Mouse (Mus musculus): Measurements from ENCODE around the gene Aarsd1. TPM values are rescaled to one million over a fixed set of nuclear protein-coding genes. Genes with fewer than 3 reads are reported as not detected.

Aarsd1 gene
- 26.8 TPM for polyA plus RNA-seq (2014; fragmentation: Illumina TruSeq; extraction: RNeasy Lipid Tissue Mini Kit (QIAGEN cat#74804); ENCODE audit: insufficient read depth, low read depth, low replicate concordance)

GRCm38 (mm10) chr11:101417101-101417855 lies at the start of gene Aarsd1:
Aarsd1 (minus strand) TSS chr11:101417615.

DNA sequence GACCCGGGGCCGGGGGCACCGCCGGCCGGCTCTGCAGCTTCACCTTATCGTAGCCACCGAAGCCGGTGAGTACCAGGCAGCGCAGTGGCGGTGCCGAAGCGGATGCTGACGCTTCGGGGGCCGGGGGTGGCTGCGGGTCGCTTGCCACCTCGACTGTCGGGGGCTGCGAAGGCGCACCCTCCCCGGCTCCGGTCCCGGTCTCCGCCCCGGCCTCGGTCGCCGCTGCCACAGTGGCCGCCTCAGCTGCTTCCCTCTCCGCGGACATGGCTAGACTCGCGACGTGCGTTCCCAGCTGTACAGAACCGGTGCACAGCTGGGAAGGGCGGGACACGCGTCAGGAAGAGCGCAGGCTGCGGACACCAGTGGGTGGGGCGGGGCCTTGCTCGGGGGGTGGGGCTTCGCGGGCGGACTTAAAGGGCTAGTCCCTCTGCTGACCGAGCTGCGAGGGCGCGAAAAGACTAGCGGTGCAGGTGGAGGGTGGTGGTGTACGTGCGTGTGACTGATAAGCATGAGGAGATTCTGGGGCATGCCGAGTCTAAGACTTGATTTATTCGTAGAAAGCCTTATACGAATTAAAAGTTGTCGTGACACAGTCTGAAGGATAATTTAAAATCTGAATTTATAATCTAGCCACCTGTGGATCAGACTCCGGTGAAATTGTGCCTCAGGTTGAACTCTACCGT lies 48.6 kb upstream of the Aarsd1 start, which contains the start of gene Vat1:
Gene Vat1 (minus strand): TSS at position 362 of the 683 bp plus-strand sequence.

DNA sequence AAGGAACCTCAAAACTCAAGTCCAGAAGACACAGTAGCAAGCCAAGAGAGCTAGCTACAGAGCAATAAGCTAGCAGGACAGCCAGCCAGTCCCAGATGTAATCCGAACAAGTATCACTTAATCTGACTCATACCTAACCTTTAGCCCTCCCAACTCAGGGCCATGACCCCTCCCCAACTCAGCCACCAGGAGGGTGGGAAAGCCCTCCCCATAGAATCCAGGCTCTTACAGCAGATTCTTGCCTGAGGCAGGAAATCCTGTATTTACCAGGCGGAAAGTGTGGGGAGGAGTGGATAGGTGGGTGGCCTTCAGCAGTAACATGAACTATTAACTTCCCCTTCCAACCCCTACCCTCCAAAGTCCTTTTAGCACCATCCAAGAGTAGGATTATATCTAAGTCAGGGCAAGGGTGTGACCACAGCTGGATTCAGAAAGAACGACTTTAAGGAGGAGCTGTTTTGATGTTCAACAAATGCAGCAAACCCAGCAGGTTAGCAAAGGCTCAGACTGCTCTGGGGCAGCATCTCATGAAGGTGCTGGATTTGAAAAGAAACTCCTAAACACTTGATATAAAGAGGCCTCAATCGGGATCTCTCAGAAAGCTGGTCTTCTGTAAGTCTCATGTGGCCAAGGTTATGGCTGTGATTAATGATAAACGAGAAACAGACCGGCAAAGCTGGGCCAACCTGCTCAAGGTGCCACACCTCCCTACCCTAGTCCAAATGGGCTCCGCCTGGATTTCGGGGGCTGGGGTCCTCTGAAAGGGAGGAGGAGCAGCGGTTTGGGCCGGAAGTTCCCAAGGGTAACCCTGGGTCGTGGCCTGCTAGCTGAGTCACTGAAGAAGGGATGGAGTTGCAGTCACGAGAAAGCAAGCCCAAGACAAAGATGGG lies 47.0 kb upstream of the Aarsd1 start, which contains the start of gene Rnd2:
Gene Rnd2 (plus strand): TSS at position 789 of the 890 bp plus-strand sequence.

GRCm38 (mm10) chr11:101448274-101448746 lies 30.9 kb upstream of the Aarsd1 start, which contains the start of gene Ifi35:
Ifi35 (plus strand) TSS chr11:101448407.

DNA sequence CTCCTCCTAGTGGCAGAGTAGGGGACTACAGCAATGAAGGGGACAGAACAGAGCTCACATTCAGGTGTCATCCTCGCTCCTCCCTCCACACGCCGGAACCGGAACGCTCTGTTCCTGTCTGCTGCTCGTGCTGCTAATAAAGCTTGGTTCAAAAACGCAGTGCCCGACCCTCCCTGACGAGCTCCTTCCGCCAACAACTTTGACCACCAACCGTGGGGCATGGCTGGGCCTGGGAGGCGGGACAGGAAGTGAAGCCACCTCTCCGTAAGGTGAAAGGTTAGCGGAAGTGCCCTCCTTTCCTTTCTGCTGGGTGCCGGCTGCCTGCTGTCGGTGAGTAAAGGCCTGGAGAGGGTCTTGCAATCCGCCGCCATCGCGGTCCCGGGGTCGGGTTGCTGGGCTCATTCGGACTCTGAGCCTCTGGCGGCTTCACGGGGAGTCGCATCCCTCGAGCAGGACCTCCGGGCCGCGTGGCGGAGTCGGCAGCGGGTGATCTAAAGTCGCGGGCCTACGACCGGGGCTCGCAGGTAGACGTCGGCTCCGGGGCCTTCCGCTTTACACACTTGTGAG lies 24.8 kb upstream of the Aarsd1 start, which contains the start of gene Rpl27:
Gene Rpl27 (plus strand): TSS at position 172 of the 567 bp plus-strand sequence.

GRCm38 (mm10) chr11:101424925-101425813 lies 7.8 kb upstream of the Aarsd1 start, which contains the start of the genes Rundc1 and Ptges3l:
Rundc1 (plus strand) TSS chr11:101425085.
Ptges3l (minus strand) TSS chr11:101425333.

GRCm38 (mm10) chr11:101424105-101424851 lies 6.9 kb upstream of the Aarsd1 start, which contains the start of gene Gm27029:
Gm27029 (minus strand) TSS chr11:101424796.

GRCm38 (mm10) chr11:101367326-101367935 lies 50.0 kb downstream of the Aarsd1 start, which contains the start of gene G6pc:
G6pc (plus strand) TSS chr11:101367561.

Other genes starting within 250 kb of the Aarsd1 start
- 0.62 TPM for gene Cntnap1, start 247.1 kb downstream of the Aarsd1 start, polyA plus RNA-seq (2014; fragmentation: Illumina TruSeq; extraction: RNeasy Lipid Tissue Mini Kit (QIAGEN cat#74804); ENCODE audit: insufficient read depth, low read depth, low replicate concordance)
- gene Plekhh3, start 246.3 kb downstream of the Aarsd1 start, polyA plus RNA-seq (2014; fragmentation: Illumina TruSeq; extraction: RNeasy Lipid Tissue Mini Kit (QIAGEN cat#74804); ENCODE audit: insufficient read depth, low read depth, low replicate concordance): 10.0 TPM
- 0.13 TPM for gene Ccr10, start 242.2 kb downstream of the Aarsd1 start, polyA plus RNA-seq (2014; fragmentation: Illumina TruSeq; extraction: RNeasy Lipid Tissue Mini Kit (QIAGEN cat#74804); ENCODE audit: insufficient read depth, low read depth, low replicate concordance)
- gene Ezh1, start 191.2 kb downstream of the Aarsd1 start, polyA plus RNA-seq (2014; fragmentation: Illumina TruSeq; extraction: RNeasy Lipid Tissue Mini Kit (QIAGEN cat#74804); ENCODE audit: insufficient read depth, low read depth, low replicate concordance): 23.4 TPM
- 682 TPM for gene Ramp2, start 171.6 kb downstream of the Aarsd1 start, polyA plus RNA-seq (2014; fragmentation: Illumina TruSeq; extraction: RNeasy Lipid Tissue Mini Kit (QIAGEN cat#74804); ENCODE audit: insufficient read depth, low read depth, low replicate concordance)
- 121 TPM for gene Vps25, start 163.9 kb downstream of the Aarsd1 start, polyA plus RNA-seq (2014; fragmentation: Illumina TruSeq; extraction: RNeasy Lipid Tissue Mini Kit (QIAGEN cat#74804); ENCODE audit: insufficient read depth, low read depth, low replicate concordance)
- 9.4 TPM for gene Wnk4, start 157.0 kb downstream of the Aarsd1 start, polyA plus RNA-seq (2014; fragmentation: Illumina TruSeq; extraction: RNeasy Lipid Tissue Mini Kit (QIAGEN cat#74804); ENCODE audit: insufficient read depth, low read depth, low replicate concordance)
- 0.25 TPM for gene Cntd1, start 138.6 kb downstream of the Aarsd1 start, polyA plus RNA-seq (2014; fragmentation: Illumina TruSeq; extraction: RNeasy Lipid Tissue Mini Kit (QIAGEN cat#74804); ENCODE audit: insufficient read depth, low read depth, low replicate concordance)
- 157 TPM for gene Coa3, start 138.5 kb downstream of the Aarsd1 start, polyA plus RNA-seq (2014; fragmentation: Illumina TruSeq; extraction: RNeasy Lipid Tissue Mini Kit (QIAGEN cat#74804); ENCODE audit: insufficient read depth, low read depth, low replicate concordance)
- gene Becn1, start 115.3 kb downstream of the Aarsd1 start, polyA plus RNA-seq (2014; fragmentation: Illumina TruSeq; extraction: RNeasy Lipid Tissue Mini Kit (QIAGEN cat#74804); ENCODE audit: insufficient read depth, low read depth, low replicate concordance): 89.2 TPM
- gene Psme3, start 101.4 kb downstream of the Aarsd1 start, polyA plus RNA-seq (2014; fragmentation: Illumina TruSeq; extraction: RNeasy Lipid Tissue Mini Kit (QIAGEN cat#74804); ENCODE audit: insufficient read depth, low read depth, low replicate concordance): 33.8 TPM
- gene Aoc2, start 92.6 kb downstream of the Aarsd1 start, polyA plus RNA-seq (2014; fragmentation: Illumina TruSeq; extraction: RNeasy Lipid Tissue Mini Kit (QIAGEN cat#74804); ENCODE audit: insufficient read depth, low read depth, low replicate concordance): 0.70 TPM
- gene Aoc3, start 87.0 kb downstream of the Aarsd1 start, polyA plus RNA-seq (2014; fragmentation: Illumina TruSeq; extraction: RNeasy Lipid Tissue Mini Kit (QIAGEN cat#74804); ENCODE audit: insufficient read depth, low read depth, low replicate concordance): 4.7 TPM
- gene G6pc, start 50.1 kb downstream of the Aarsd1 start, polyA plus RNA-seq (2014; fragmentation: Illumina TruSeq; extraction: RNeasy Lipid Tissue Mini Kit (QIAGEN cat#74804); ENCODE audit: insufficient read depth, low read depth, low replicate concordance): not detected
- gene Gm27029, start 7.2 kb upstream of the Aarsd1 start, polyA plus RNA-seq (2014; fragmentation: Illumina TruSeq; extraction: RNeasy Lipid Tissue Mini Kit (QIAGEN cat#74804); ENCODE audit: insufficient read depth, low read depth, low replicate concordance): 2.7 TPM
- gene Rundc1, start 7.5 kb upstream of the Aarsd1 start, polyA plus RNA-seq (2014; fragmentation: Illumina TruSeq; extraction: RNeasy Lipid Tissue Mini Kit (QIAGEN cat#74804); ENCODE audit: insufficient read depth, low read depth, low replicate concordance): 10.9 TPM
- 5.4 TPM for gene Ptges3l, start 7.7 kb upstream of the Aarsd1 start, polyA plus RNA-seq (2014; fragmentation: Illumina TruSeq; extraction: RNeasy Lipid Tissue Mini Kit (QIAGEN cat#74804); ENCODE audit: insufficient read depth, low read depth, low replicate concordance)
- 823 TPM for gene Rpl27, start 24.7 kb upstream of the Aarsd1 start, polyA plus RNA-seq (2014; fragmentation: Illumina TruSeq; extraction: RNeasy Lipid Tissue Mini Kit (QIAGEN cat#74804); ENCODE audit: insufficient read depth, low read depth, low replicate concordance)
- 80.7 TPM for gene Ifi35, start 30.8 kb upstream of the Aarsd1 start, polyA plus RNA-seq (2014; fragmentation: Illumina TruSeq; extraction: RNeasy Lipid Tissue Mini Kit (QIAGEN cat#74804); ENCODE audit: insufficient read depth, low read depth, low replicate concordance)
- 19.0 TPM for gene Rnd2, start 47.4 kb upstream of the Aarsd1 start, polyA plus RNA-seq (2014; fragmentation: Illumina TruSeq; extraction: RNeasy Lipid Tissue Mini Kit (QIAGEN cat#74804); ENCODE audit: insufficient read depth, low read depth, low replicate concordance)
- 86.7 TPM for gene Vat1, start 48.6 kb upstream of the Aarsd1 start, polyA plus RNA-seq (2014; fragmentation: Illumina TruSeq; extraction: RNeasy Lipid Tissue Mini Kit (QIAGEN cat#74804); ENCODE audit: insufficient read depth, low read depth, low replicate concordance)
- gene Brca1, start 134.3 kb upstream of the Aarsd1 start, polyA plus RNA-seq (2014; fragmentation: Illumina TruSeq; extraction: RNeasy Lipid Tissue Mini Kit (QIAGEN cat#74804); ENCODE audit: insufficient read depth, low read depth, low replicate concordance): 0.28 TPM
- gene Nbr1, start 134.5 kb upstream of the Aarsd1 start, polyA plus RNA-seq (2014; fragmentation: Illumina TruSeq; extraction: RNeasy Lipid Tissue Mini Kit (QIAGEN cat#74804); ENCODE audit: insufficient read depth, low read depth, low replicate concordance): 33.6 TPM
- 12.7 TPM for gene Tmem106a, start 164.6 kb upstream of the Aarsd1 start, polyA plus RNA-seq (2014; fragmentation: Illumina TruSeq; extraction: RNeasy Lipid Tissue Mini Kit (QIAGEN cat#74804); ENCODE audit: insufficient read depth, low read depth, low replicate concordance)
- not detected for gene Gm11634, start 181.6 kb upstream of the Aarsd1 start, polyA plus RNA-seq (2014; fragmentation: Illumina TruSeq; extraction: RNeasy Lipid Tissue Mini Kit (QIAGEN cat#74804); ENCODE audit: insufficient read depth, low read depth, low replicate concordance)
- 54.6 TPM for gene Rdm1, start 209.6 kb upstream of the Aarsd1 start, polyA plus RNA-seq (2014; fragmentation: Illumina TruSeq; extraction: RNeasy Lipid Tissue Mini Kit (QIAGEN cat#74804); ENCODE audit: insufficient read depth, low read depth, low replicate concordance)
- 84.0 TPM for gene Arl4d, start 247.9 kb upstream of the Aarsd1 start, polyA plus RNA-seq (2014; fragmentation: Illumina TruSeq; extraction: RNeasy Lipid Tissue Mini Kit (QIAGEN cat#74804); ENCODE audit: insufficient read depth, low read depth, low replicate concordance)